Mouse (Mus musculus): ENCODE data around the gene Igf1r.

The Igf1r gene

DNA sequence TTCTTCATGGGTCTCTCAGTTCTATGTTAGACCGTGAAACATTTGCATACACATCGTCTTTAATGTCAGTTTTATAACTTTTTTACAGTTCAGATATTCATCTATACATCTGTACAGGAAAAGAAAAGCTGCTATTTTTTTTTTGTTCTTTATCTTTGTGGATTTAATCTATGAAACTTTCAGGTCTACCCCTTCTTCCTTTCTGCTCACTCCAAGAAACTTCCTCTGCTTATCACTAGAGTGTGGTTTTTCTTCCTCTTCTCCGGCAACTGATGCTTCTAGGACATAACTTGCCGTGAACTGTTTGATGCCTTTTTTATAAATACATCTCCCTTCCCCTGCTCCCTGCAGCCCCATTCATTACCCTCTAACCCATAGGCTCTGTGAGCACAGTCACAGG, 275.0 kb downstream of the Igf1r start:
- no peak for DNase-seq (ENCODE audit: low spot score)

DNA sequence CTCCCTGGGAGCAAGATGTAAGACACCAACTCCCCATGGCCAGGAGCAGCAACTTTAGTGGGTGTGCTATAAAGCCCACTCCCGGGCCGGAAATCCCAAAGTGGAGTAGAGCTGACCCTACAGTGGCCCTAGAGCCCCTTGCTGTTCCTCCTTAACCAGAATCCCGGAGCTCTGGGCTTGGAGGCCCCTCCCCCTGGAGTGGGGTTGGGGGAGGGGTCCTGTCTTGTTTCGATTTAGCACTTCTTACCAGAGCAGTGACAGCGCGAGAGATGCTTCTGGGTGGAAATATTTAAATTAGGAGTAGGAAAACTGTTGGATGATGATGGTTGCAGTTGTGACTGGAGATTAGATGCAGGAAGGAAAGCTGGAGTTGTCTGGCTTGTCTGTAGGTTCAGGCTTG, 275.9 kb downstream of the Igf1r start:
- no peak for DNase-seq (ENCODE audit: low spot score)

DNA sequence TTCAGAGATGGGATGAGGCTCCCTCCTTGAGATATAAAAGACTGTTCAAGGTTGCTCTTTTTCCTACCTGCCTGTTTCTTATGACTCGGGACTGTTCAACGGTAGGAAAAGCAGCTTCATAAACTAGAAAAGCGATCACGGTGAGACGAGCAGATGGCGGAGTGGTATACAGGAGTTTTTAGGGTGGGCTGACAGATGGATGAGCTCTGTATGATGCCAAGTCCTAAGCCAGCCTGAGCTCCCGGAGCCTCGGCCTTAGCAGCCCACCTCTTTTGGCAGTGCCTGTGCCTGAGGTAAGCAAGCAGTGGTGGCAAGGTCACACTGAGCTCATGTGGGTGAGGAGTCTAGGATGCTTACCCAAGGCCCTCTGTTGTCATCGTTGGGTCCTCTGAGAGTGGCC, 278.2 kb downstream of the Igf1r start:
- no peak for DNase-seq (ENCODE audit: low spot score)

DNA sequence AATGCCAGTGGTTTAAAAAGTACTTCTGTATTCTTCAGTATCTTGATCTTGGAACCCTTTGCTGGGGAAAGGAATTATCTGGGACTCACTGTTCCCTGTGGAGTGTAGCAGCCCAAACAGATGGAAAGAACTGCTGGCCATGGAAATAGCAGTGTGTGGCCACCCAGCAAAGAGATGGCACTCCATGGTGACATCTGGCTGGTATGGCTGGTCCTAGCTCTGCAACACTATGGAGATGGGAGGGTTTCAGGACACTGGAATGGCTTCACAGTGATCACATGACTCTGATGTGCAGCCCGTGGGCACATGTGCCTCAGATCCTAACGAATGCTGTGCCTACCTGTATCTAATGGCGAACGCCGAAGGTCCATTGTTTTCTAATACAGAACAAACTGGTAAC, 279.9 kb downstream of the Igf1r start:
- no peak for DNase-seq (ENCODE audit: low spot score)

DNA sequence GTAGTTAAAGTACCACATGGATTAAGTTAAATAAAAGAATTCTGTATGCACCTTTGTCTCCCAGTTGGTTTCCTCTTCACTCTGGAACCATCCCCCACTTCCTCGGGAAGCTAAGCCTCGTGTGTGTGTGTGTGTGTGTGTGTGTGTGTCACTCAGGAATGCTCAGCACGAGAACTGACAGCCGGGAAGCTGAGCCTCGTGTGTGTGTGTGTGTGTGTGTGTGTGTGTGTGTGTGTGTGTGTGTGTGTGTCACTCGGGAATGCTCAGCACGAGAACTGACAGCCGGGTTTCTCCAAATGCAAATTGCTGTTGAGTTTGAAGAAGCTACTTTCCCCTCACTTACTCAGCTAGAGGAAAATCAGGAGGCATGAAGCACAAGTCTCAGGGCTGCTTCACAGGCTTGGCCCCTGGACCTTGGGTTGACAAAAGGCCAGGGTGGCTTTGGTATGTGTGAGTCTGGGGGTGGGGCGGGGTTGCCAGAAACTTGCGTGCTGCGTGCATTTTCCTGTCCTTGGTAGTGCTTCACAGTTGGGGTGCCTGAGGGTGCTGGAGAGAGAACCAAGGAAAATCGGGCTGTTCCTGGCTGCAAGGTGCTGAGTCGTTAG, 281.1 kb downstream of the Igf1r start:
- no peak for DNase-seq (ENCODE audit: low spot score)

DNA sequence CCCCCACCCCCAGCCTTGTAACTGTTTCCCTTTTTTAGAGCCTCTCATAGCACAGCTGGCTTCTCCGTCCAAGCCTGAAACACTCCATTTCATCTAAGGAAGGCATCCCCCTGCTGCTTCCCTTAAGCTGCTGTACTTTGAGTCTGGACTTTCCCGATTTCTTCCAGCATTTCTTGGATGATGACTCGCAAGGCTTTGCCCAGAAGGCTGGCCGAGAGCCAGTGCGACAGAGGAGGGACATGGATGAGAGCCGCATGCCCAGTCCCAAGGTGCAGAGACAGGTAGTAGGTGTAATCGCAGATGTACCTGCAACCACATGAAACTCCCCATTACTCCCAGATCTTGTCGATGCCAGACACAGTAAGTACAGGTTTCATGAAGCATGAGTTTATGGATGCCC, 284.2 kb downstream of the Igf1r start:
- DNase-seq (ENCODE audit: low spot score) = no peak

DNA sequence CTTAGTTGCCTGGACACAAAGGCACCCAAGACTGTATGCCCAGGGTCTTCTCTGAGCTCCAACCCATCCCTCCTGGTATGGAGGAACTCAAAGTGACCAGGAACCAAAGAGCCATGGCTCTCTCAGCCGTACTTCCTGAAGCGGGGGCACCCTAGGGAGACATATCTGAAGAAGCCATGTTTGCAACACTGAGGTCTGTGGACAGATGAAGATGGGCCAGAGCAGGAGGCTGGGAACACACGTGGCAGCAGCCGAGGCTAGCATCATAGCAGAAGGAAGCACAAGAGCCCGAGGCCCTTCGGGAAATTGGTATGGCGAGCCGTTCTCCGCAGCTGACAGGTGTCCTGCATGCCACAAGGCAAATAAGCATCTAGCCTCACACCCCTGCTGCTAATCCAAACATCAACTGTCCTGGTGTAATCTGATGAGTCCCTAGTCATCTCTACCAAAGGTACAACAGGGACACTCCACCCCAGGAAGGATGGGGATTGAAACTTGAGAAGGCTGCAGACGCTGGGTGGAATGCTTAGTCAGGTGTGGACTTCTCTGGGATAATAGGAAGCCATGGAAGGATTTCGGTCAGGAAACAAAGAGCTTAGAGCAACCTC, 286.7 kb downstream of the Igf1r start:
- DNase-seq (ENCODE audit: low spot score) = no peak

DNA sequence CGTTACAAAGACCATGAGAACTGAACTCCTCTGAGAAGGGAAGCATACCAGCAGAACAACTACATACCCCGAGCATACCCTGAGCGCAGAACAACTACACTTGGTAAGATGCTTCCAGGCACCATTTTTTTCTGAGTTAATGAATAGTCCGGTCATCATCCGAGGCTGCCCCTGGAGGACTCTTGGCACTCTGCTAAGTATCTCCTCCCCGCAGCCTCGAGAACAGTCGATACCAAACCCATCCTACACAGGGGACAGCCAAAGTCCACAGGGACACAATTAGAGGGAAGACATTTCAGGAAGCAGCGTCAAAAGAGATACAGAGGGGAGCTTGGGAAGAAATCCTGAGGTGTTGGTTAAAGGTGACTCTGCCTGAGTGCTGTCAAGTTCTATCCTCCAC, 288.6 kb downstream of the Igf1r start:
- no peak for DNase-seq (ENCODE audit: low spot score)

DNA sequence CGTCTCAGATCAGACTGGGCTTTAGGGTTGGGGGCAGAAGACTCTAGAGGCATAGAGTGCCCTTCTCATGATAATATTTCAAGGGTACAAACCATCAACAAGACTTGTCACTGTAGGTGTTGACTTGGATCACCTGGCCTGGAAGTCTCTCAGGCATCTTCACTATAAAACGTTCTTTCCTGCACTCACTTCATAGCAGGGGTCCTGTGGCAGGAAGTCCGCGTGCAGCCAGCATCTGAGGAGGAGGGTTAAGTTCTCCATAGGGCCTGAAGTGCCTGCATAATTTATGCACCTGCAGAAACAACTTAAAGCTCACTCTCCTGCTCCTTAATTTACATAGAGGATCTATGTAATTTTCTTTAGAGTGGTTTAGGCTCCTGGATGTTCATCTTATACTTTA, 293.1 kb downstream of the Igf1r start:
- DNase-seq (ENCODE audit: low spot score) = no peak

DNA sequence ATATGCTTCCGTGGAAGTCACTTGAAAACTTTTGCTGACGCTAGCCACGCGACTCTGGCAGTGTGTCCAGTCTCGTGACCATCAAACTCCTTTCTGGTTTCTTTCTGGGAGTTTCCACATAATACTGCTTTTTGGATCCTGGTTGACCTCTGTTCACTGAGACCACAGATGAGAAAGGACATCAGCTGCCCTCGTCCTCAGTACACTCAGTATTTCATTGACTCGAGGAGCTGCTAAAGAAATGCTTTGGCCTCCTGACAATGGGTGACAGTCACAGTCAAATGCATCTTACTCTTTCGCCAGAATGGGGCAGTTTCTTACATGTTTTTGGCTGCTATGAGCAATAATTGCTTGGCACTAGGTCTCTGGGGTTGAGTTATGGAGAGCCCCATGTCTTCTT, 293.6 kb downstream of the Igf1r start:
- no peak for DNase-seq (ENCODE audit: low spot score)

DNA sequence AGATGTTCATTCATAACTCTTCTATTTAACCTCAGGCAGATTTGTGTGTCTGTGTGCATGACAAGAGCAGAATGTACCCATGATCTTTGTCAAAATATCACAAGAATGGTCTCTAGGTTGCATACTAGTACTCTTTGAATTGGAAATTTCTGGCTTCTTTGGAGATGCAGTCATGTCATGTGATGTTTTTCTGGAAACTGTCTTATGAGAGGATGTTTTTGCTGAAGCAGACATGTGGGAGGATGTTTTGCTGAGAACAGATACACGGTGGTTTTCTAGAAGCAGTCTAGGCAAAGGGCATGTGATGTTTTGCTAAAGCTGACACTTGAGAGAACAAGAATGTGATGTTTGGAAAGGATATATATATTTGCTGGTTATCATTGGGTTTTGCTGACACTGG, 297.8 kb downstream of the Igf1r start:
- no peak for DNase-seq (ENCODE audit: low spot score)

DNA sequence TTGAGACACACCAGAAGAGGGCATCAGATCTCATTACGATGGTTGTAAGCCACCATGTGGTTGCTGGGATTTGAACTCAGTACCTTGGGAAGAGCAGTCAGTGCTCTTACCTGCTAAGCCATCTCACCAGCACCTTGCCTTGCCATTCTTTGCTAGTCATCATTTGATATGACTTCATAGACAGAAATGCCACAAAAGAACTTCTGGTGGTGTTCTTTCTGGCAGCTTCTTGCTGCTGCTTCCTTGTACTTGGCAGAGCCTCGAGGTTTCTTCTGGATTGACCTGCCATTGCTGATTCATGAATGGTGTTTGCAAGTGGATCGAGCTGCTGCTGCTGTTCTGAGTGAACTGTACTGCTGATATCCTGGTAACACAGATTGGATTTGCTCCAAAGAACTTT, 298.3 kb downstream of the Igf1r start:
- no peak for DNase-seq (ENCODE audit: low spot score)

DNA sequence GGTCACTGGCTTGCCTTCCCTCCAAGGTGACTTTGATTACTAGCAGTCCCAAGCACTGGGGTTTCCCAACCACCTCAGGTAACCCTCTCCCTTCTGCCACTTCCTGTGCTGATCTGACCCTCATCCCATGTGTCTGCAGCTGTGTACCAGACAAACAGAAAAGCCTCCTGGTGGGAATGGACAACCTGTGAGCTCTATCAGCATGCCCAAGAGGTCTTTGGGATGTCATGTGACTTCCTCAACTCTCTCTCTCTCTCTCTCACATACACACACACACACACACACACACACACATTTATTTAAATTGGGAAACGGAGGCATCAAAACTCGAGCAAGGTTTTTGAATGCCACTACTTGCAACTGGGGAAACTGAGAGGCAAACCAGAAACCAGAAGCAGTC, 305.1 kb downstream of the Igf1r start:
- no peak for DNase-seq (ENCODE audit: low spot score)

DNA sequence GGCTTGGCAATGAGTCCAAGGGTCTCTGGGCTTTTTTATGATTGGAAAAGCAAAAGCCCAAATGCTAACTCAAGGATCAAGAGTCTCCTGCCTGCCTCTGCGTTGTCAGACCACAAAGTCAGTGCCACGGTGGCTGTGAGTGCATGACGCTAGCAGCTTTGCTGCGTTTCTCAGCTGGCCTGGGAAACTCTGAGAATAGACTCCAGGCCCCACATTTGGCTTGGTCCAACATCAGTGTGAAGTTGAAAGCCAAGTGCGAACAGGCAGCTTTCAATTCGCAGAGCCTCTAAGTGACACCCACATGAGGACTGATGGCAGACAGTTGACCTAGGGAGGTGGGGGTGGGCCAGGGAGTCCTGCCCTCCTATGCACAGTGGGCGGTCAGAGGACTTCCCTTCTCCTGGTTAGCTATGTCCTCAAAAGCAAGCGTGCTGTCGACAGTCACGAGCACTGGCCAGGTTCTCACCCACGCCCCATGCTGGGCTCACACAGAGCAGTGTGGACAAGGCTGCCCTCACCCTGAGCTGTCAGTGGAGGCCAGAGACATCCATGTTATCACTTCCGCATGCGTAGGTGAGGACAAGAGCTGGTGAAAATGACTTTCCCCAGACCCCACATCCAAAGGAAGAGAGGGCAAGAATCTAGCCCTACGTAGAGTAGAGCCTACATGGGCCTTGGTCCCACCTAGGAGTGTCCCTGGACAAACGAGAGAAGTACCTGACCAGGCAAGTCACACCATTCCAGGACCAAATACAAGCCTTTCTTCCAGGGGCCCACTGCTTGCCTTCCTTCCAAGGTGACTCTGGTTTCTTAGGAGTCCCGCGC, 305.9 kb downstream of the Igf1r start:
- DNase-seq (ENCODE audit: low spot score) = no peak

DNA sequence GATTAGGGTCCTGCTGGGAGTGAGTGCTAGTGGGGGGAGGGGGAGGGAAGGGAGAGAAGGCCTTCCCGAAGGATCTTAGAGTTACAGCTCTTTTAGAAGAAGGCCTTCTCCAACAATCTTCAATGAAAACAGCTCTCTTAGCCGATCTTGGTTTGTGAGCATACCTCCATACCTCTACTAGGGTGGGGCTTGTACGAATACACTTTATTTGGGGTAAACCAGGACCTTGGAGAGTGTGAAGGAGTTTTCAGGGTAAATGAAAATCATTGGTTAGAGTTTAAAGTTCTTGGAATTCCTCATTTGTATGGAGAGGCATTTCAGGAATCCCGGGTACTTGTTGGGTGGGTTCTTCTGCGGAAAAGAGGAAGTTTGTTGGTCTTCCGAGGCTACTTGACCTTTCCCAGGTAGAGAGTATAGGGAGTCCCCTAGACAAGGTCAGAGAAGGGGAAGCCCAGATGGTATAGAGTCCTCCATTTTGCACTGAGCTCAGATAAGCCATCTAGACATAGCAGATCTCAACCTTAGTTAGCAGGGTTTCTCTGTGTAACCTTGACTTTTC, 307.0 kb downstream of the Igf1r start:
- no peak for DNase-seq (ENCODE audit: low spot score)

DNA sequence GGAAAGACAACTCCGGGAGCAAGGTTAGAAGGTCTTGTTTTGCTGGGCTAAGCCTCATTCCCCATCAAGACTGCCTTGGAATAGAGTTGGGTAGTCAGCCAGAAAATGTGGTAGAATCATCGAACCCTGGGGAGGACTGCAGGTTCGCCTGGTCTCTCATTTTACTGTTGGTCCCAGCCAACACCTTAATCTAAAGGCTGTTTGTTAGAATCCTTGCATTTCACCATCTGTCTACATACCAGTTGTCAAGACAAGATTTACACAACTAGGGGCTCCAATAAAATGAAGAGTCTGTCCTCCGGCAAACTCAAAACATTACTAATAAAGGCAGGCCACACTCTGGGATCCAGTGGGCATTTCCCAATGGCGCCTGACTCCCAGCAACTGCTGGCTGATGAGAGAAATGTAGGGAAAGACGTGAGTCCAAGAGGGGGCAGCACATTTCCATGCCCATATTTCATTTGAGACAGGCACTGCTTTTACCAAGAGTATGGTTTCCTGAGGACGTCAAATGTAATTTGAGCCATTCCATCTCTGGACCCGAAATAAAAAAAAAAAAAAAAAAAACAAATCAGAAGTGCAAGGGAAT, 310.1 kb downstream of the Igf1r start:
- no peak for DNase-seq (ENCODE audit: low spot score)

DNA sequence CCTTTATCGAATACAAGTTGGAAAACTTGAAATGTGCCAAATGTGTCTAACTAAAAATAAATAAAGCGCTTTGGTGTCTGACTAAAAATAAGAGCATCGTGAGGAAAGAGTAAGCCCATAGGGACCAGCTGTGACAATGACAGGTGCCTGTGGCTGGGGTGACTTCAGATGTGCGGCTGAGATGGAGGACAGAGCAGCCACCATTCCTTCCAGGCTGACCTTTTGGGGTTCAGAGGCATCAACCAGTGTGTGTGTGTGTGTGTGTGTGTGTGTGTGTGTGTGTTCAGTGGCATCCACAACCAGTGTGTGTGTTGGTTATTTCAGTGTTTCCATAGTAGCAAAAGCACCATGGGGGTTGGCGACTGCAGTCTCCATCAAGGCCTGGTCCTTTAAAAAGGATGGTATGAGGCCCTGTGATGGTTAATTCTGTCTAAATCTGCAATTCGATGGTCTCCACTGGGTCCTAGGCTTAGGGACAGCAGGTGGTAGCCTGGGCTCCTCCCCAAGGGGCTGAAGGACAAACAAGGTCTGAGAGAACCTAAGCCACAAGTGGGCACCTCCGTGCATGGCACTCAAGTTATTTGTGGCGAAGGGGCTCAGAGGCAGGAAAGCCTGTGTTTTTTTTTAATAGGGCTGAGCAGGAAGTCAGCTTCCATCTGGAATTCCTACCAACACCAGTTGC, 310.9 kb downstream of the Igf1r start:
- no peak for DNase-seq (ENCODE audit: low spot score)

DNA sequence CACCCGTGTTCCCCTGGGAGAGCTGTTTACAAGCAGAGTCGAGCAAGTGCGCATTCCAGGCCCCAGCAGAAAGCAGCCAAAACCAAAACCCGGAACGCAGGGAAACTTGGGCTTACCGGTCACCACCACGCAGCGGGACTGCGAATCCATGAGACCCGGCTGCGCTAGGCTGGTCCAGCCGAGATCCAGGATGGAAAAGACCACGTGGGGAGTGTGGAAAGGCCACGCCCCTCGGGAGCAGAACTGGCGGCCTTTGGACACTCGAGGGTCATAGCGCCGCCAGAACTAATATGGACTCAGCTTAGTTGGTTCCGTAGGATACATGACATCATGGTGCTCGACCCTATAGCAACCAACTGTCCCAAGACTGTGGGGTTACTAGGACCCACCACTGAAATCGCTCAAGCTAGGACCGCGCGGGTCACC, 311.4 kb downstream of the Igf1r start, which contains the start of gene Pgpep1l:
Gene Pgpep1l, minus strand, starts transcription at position 206 of the 426 bp plus-strand sequence.
- no peak for DNase-seq (ENCODE audit: low spot score)

DNA sequence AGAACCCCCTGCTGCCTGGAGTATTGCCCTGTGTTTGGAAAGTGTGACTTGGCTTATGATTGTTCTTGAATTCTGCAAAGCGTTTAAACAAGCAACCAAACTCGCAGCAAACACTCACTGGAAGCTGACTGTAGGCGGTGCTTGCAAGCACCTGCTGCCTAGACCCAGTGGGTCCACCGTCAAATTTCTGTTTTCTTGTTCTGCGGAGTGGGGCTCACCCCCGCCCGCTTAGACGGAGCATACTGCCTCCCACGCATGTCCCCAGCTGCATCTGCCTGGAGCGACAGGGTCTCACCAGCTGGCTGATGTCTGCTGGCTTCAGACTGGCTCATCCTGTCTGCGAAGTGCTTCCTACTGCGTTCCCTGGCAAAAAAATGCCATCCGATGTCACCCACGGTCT, 311.9 kb downstream of the Igf1r start:
- DNase-seq (ENCODE audit: low spot score) = no peak

DNA sequence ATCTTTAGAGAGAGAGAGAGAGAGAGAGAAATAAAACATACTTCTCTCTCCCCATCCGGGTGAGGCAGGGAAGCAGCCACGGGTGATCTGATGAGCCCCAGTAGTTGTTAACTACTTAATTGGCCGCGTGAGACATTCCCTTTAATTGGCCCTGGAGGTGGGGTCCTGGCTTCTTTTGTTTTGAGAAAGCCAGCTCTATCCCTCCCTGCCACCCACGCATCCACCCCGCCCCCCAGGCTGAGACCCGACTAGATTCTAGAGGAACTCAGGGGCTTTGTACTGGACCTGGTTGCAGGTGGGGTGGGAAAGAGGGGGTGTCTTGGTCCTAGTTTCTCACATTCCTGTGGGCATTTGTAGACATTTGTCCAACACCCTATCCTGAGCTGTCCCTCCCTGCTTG, 312.8 kb downstream of the Igf1r start:
- no peak for DNase-seq (ENCODE audit: low spot score)

DNA sequence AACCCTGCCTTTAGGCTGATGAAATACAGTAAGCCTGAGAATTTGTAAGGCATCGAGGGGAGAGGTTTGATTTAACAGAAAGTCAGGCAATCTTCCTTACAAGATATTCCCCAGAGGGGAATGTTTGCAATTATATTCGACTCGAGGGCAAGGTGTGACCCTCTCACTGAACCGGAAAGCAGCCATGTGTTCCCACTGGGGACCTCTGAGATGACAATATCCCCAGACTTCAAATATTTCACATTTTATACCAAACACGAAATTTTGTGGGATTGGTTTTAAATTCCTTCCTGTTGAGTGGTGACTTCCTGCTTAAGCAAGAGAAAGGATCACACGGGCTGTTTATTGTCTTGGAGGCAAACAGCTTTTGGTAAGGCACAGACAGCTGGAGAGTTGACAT, 314.1 kb downstream of the Igf1r start:
- no peak for DNase-seq (ENCODE audit: low spot score)

DNA sequence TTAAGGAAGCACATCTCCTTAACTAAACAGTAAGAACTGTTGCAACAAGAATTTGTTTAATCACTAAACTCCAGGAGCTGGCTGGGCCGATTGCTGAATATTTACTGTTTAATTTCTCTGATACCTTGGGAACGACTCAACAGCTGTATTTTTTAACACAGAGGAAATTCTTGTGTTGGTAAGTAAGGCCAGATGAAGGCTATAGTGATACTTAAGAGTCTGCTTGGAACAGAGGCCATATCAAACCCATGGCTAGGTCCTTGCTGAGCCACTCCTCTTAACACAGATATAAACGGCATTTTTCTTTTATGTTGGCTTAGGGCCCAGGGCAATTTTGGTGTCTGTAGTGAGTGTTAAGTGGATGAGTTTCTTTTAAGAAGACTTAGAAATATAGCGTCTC, 317.9 kb downstream of the Igf1r start:
- no peak for DNase-seq (ENCODE audit: low spot score)
